Mouse (Mus musculus) heart, postnatal 0 days (tissue): ENCODE results near the gene Kcng3.

Source experiments
- CTCF ChIP-seq: IDR thresholded peaks from 2 replicates; pipeline ENCODE4 v1.5.1; 2016; ENCODE audit warnings: antibody characterized with exemption, control low read depth, low read depth
- EP300 ChIP-seq: IDR thresholded peaks from 2 replicates; pipeline ENCODE4 v1.6.1; 2016; ENCODE audit warnings: antibody characterized with exemption, low read depth

- TF ChIP-seq EP300 (no peak), CTCF (no peak)
These were observed 92.2 kb downstream of the Kcng3 start for GRCm38 (mm10) chr17:83539262-83540037.
